Mouse (Mus musculus) neural tube, embryonic 11.5 days (tissue): ENCODE results near the gene Bend3. TPM values are rescaled to one million over a fixed set of nuclear protein-coding genes. Genes with fewer than 3 reads are reported as not detected.

ENCODE experiments used
- ATAC-seq: fragments of 200-750 bp; cut with Nextera tagmentation; 2 replicates; pipeline ENCODE4 v1.8.0; 2017; ENCODE audit warnings: moderate number of reproducible peaks, mild to moderate bottlenecking, moderate TSS enrichment, moderate library complexity; ENCODE audit not compliant: insufficient read depth, low FRiP score, low TSS enrichment
- DNase-seq: peaks from one replicate; pipeline ENCODE4 v3.0.0-alpha.2; 2015; ENCODE audit warnings: low spot score
- H3K27ac ChIP-seq: fragments of 300-500 bp; sonication (generic); 2 replicates; pipeline ENCODE4 v1.5.1; 2014; ENCODE audit warnings: low read depth, mild to moderate bottlenecking, low read length
- H3K27me3 ChIP-seq: fragments of 300-500 bp; sonication (generic); 2 replicates; pipeline ENCODE4 v1.6.1; 2014; ENCODE audit warnings: mild to moderate bottlenecking, low read length, mixed read lengths; ENCODE audit not compliant: control insufficient read depth, insufficient read depth
- H3K36me3 ChIP-seq: fragments of 300-500 bp; sonication (generic); 2 replicates; pipeline ENCODE4 v1.6.1; 2014; ENCODE audit warnings: mild to moderate bottlenecking, low read length, moderate library complexity, mixed read lengths; ENCODE audit not compliant: control insufficient read depth, insufficient read depth
- H3K4me1 ChIP-seq: fragments of 300-500 bp; sonication (generic); 2 replicates; pipeline ENCODE4 v1.6.1; 2014; ENCODE audit warnings: low read length, mixed read lengths; ENCODE audit not compliant: control insufficient read depth, insufficient read depth
- H3K4me2 ChIP-seq: fragments of 300-500 bp; sonication (generic); 2 replicates; pipeline ENCODE4 v1.6.1; 2014; ENCODE audit warnings: low read depth, mild to moderate bottlenecking, moderate library complexity
- H3K4me3 ChIP-seq: fragments of 300-500 bp; sonication (generic); 2 replicates; pipeline ENCODE4 v1.5.1; 2014; ENCODE audit warnings: low read depth, low read length
- H3K9ac ChIP-seq: fragments of 300-500 bp; sonication (generic); 2 replicates; pipeline ENCODE4 v1.6.1; 2014; ENCODE audit warnings: mild to moderate bottlenecking, low read length
- H3K9me3 ChIP-seq: fragments of 300-500 bp; sonication (generic); 2 replicates; pipeline ENCODE4 v1.6.1; 2016; ENCODE audit warnings: low read length; ENCODE audit not compliant: control insufficient read depth
- WGBS: fragments of 180-500 bp; shearing (Covaris S2); extraction: QIAGEN DNeasy Blood & Tissue Kit; methylation state at CpG from one replicate; pipeline ENCODE4 v1.1.7; 2014; 5-methylcytosine and 5-hydroxymethylcytosine counted together
- polyA plus RNA-seq: library from polyadenylated mRNA; unstranded; fragments of >200 nt; fragmentation: Nextera tagmentation; extraction: Ambion mirVana; gene quantifications from 2 replicates; pipeline ENCODE4 v1.2.1, GENCODE M21; 2014

Gene Bend3
- 8.0 and 8.3 TPM in 2 replicates for polyA plus RNA-seq

GRCm38 (mm10) chr10:43478751-43479435 is at the start of gene Bend3:
Bend3 (plus strand) TSS chr10:43478831.
- peaks cover 8% of the 10 kb centered on the region for H3K4me1 ChIP-seq
- peak within 1 kb of the TSS; percentile 98 for H3K27ac ChIP-seq

GRCm38 (mm10) chr10:43430606-43431005 is 48.0 kb upstream of the Bend3 start:
- H3K9me3 ChIP-seq = no peaks in the 10 kb centered on the region
- no peak overlapping the region for H3K4me3 ChIP-seq
- no peak overlapping the region for H3K27ac ChIP-seq
- no peaks in the 10 kb centered on the region for H3K27me3 ChIP-seq
- H3K4me2 ChIP-seq = no peak overlapping the region
- no peak for DNase-seq
- H3K4me1 ChIP-seq = no peaks in the 10 kb centered on the region
- no peak overlapping the region for H3K9ac ChIP-seq
- WGBS = 90% methylated on average over 5 of the region's 5 CpGs
- no peak for ATAC-seq
- H3K36me3 ChIP-seq = no peaks in the 10 kb centered on the region

More at GRCm38 (mm10) chr10:43478751-43479435, at the start of gene Bend3:
- Histone ChIP-seq H3K9me3 (no peaks in the 10 kb centered on the region), H3K4me2 (peak within 1 kb of the TSS; percentile 93), H3K27me3 (no peaks in the 10 kb centered on the region), H3K9ac (peak within 1 kb of the TSS; percentile 99), H3K36me3 (no peaks in the 10 kb centered on the region), H3K4me3 (peak within 1 kb of the TSS; percentile 91)
- DNase-seq (peak; percentile 77), ATAC-seq (peak; percentile 56)
- WGBS = 0% methylated on average over 39 of the region's 101 CpGs

- Histone ChIP-seq H3K4me2 (no peak overlapping the region), H3K36me3 (no peaks in the 10 kb centered on the region), H3K27me3 (no peaks in the 10 kb centered on the region), H3K4me1 (no peaks in the 10 kb centered on the region; the same call in 1 of the 2 replicates), H3K27ac (no peak overlapping the region), H3K4me3 (no peak overlapping the region), H3K9me3 (no peaks in the 10 kb centered on the region), H3K9ac (no peak overlapping the region)
- no peak for ATAC-seq
- 95% methylated on average over 4 of the region's 4 CpGs for WGBS
- DNase-seq = no peak
Observed at GRCm38 (mm10) chr10:43434326-43434725, 44.3 kb upstream of the Bend3 start.

DNA sequence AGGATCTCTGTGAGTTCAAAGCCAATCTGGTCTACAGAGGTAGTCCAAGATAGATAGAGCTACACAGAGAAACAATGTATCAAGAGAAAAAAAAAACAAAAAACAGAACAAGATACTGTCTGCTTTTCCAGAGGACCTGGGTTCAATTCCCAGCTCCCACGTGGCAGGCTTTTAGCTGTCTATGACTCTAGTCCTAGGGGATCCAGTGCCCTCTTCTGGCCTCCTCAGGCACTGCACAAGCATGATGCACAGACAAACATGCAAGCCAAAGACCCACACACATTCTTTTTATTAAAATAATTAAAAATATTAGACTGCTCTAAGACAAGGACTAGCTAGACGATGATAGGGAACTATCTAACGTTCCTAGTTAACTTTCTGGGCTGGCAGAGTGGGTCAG is 42.9 kb upstream of the Bend3 start:
- Histone ChIP-seq H3K27me3 (no peaks in the 10 kb centered on the region), H3K27ac (no peak overlapping the region), H3K4me1 (no peaks in the 10 kb centered on the region; the same call in 1 of the 2 replicates), H3K36me3 (no peaks in the 10 kb centered on the region), H3K4me3 (no peak overlapping the region), H3K9me3 (no peaks in the 10 kb centered on the region), H3K9ac (no peak overlapping the region), H3K4me2 (no peak overlapping the region)
- ATAC-seq (no peak), DNase-seq (no peak)
- 92% methylated on average over 3 of the region's 3 CpGs for WGBS

DNA sequence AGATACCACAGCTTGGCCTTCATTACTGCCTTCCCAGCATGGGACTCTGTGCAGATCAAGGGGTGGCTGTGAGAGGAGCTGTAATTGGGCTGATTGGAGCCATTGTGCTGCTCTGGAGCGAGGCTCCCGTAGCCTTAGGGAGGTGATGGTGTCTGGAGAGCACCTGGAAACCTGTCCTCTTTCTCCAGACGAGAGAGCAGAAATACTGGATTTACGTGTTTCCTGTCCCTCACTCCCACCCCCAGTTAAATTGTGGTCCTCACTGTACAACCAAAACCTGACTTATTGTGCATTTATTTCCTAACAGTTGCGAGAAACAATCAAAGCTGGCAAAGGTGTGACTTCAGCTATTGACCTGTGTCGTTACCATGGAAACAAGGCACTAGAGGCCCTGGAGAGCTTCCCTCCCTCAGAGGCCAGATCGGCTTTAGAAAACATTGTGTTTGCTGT is 39.1 kb upstream of the Bend3 start:
- Histone ChIP-seq H3K36me3 (no peaks in the 10 kb centered on the region), H3K27ac (peak overlapping the region; percentile 11; the same call in 1 of the 2 replicates), H3K4me2 (0 out of 2 replicates have a peak overlapping the region, but pooled peaks have one; percentile 0), H3K27me3 (no peaks in the 10 kb centered on the region), H3K4me3 (no peak overlapping the region), H3K9ac (no peak overlapping the region), H3K9me3 (no peaks in the 10 kb centered on the region), H3K4me1 (no peaks in the 10 kb centered on the region; the same call in 1 of the 2 replicates)
- DNase-seq = peak; percentile 37
- peak; percentile 61; the same call in 1 of the 2 replicates for ATAC-seq
- WGBS = 3% methylated on average over 7 of the region's 7 CpGs

- no peaks in the 10 kb centered on the region for H3K27me3 ChIP-seq
- H3K9ac ChIP-seq = no peak overlapping the region
- DNase-seq (peak; percentile 56), ATAC-seq (no peak)
- 23% methylated on average over 13 of the region's 13 CpGs for WGBS
- no peak overlapping the region for H3K4me3 ChIP-seq
- no peaks in the 10 kb centered on the region for H3K36me3 ChIP-seq
- H3K4me1 ChIP-seq = no peaks in the 10 kb centered on the region; the same call in 1 of the 2 replicates
- no peaks in the 10 kb centered on the region for H3K9me3 ChIP-seq
- no peak overlapping the region for H3K4me2 ChIP-seq
- H3K27ac ChIP-seq = peak overlapping the region; percentile 11; the same call in 1 of the 2 replicates
Observed at GRCm38 (mm10) chr10:43440050-43440449, 38.6 kb upstream of the Bend3 start.

GRCm38 (mm10) chr10:43440981-43441740 is 37.5 kb upstream of the Bend3 start:
- Histone ChIP-seq H3K4me2 (no peak overlapping the region), H3K4me1 (no peaks in the 10 kb centered on the region; the same call in 1 of the 2 replicates), H3K27ac (no peak overlapping the region), H3K9ac (no peak overlapping the region), H3K27me3 (no peaks in the 10 kb centered on the region), H3K4me3 (no peak overlapping the region), H3K9me3 (no peaks in the 10 kb centered on the region), H3K36me3 (no peaks in the 10 kb centered on the region)
- ATAC-seq = no peak
- DNase-seq = no peak
- WGBS = 51% methylated on average over 15 of the region's 15 CpGs

GRCm38 (mm10) chr10:43448656-43449055 is 30.0 kb upstream of the Bend3 start:
- Histone ChIP-seq H3K27ac (no peak overlapping the region), H3K27me3 (no peaks in the 10 kb centered on the region), H3K36me3 (no peaks in the 10 kb centered on the region), H3K4me3 (no peak overlapping the region), H3K9me3 (no peaks in the 10 kb centered on the region), H3K9ac (no peak overlapping the region), H3K4me1 (no peaks in the 10 kb centered on the region), H3K4me2 (no peak overlapping the region)
- ATAC-seq = no peak
- DNase-seq = no peak
- WGBS = 90% methylated on average over 3 of the region's 3 CpGs
